Mouse (Mus musculus) kidney, adult 9 months (tissue): ENCODE measurements around the gene Il34.
A peak's percentile ranks its signal among the peaks of the same experiment; 100 is the strongest.

Experiments
- DNase-seq: peaks from one replicate; pipeline ENCODE4 v3.0.0; 2022

Il34 gene

DNA sequence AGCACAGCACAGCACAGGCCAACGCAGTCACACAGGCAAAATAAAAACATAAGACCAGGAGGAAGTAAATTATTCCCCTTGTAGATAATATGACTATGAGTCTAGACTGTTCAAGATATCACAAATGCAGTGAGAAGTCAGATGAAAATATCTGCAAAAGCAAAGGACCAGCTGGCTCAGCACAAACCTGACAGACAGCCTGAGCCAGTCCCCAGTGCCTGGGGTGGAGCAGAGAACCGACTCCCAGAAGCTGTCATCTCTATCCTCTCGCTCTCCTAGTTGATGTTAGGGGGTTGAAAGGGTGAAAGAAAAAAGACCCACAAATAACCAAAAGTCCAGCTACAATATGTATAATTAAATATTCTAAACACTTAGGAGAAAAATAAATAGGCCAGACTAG is 30.0 kb downstream of the Il34 start:
- no peak for DNase-seq

DNA sequence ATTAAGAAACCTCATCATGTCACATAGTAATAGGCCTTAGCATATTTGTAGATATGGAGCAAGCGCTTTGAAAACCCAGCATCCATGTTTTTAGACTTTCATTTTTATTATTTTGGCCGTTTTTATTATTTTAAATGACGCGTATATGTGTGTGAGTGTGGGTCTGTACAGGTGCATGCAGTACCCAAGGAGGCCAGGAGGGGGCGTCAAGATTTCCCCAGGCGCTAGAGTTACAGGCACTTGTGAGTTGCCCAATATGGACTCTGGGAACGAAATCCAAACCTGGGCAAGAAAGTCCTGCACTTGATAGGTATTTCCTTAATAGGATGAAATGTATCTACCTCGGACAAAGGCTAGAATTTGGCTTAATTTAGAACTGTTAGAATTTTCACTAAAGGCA is 30.4 kb downstream of the Il34 start:
- DNase-seq: peak; percentile 38

DNA sequence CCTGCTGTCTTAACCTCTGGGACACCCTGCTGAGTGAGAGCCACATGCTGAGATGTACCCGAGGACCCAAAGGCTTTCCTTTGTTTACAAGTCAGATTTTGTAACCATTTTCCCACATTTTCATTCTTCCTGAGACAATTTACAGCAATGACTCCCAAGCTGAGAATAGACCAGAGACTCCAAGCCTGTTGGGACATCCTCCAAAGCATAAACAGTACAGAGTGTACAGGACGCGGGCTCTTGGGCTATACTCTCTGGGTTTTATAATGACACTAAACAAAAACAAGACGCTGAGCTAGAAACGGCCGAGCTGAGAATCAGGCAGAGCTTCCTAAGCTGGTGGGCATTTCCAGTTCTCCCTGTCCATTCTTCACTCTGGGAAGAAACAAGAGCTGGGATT is 31.0 kb downstream of the Il34 start:
- DNase-seq: no peak

DNA sequence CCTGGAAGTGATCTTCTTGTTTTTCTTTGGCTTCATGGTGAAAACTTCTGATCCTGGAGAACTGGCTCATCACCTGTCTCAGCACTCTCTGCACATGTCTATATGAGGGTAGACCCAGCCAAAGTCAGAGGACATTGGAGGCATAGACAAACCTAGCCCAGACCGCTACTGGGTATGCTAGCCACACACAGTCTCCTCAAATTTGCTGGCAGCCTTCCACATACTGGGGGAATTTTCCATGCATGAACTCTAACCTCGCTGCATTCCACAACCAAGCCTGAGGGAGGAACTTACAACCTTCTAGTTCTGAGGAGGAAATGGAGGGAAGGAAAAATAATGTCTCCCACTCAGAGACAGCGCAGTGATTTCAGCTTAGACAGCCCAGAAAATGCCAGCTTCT is 31.7 kb downstream of the Il34 start:
- DNase-seq: peak; percentile 91

DNA sequence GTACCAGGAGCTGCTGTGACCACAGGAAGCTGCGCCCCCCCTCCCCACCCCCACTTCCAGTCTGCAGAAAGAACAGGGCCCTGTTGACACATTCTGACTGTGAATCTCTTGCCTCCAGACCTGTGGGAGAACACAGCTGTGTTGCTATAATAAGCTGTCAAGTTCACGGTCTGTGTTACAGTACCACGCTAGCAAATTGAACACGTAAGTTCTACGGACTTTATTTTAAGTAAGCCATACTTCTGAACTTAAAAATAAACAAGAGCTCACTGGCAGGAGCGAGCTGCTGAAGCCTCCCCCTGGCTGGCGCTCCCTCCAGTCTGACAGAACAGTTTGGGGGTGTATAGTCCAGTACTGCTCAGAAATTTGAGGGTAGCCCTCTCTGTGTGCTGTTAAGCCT is 33.3 kb downstream of the Il34 start:
- no peak for DNase-seq

DNA sequence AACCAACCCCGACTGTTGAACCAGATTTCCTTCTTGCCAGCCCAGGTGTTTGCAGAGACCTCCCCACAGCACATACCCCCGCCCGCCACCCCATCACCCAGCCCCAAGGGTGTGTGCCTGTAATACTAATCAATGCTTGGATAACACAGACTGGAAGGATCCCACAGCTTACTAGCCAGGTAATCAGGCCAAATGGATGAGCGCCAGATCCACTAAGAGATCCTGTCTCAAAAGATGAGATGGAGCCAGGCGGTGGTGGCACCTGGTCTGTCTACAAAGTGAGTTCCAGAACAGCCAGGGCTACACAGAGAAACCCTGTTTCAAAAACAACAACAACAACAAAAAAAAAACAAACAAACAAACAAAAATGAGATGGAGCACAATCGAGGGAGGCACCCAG is 38.5 kb downstream of the Il34 start:
- DNase-seq: no peak

DNA sequence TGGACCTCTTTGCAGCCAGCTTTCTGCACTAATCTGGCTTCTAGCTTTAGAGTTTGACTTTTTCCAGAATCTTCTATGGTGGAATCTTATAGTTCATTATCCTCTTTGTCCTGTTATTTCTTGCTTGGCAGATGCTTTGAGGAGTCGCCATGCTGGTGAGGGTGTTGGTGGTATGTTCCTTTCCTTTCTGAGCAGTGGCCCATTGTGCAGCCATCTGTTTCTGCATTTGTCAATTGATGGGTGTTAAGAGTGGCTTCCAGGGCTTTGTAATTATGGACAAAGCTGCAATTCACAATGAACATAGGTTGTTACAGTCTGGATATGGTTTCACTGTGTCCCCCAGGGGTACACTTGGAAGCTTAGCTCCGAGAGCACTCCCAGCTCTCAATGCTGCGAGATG is 41.1 kb downstream of the Il34 start:
- DNase-seq: no peak

DNA sequence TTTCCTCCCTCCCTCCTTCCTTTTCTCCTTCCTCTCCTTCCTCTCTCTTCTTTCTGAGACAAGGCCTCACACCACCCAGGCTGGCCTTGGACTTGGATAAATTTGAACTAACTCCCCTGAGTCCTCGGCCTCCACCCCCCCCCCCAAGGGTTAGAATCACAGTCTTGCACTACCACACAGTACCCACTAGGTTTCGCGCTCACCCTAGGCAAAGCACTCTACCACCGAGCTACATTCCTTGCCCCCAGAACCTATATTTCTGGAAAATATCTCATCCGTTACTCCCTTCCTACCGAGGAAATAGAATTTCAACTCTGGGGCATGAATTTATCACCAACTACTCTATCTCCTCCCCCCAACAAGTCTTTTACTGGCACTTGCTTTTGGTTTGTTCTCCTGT is 43.7 kb downstream of the Il34 start:
- no peak for DNase-seq

DNA sequence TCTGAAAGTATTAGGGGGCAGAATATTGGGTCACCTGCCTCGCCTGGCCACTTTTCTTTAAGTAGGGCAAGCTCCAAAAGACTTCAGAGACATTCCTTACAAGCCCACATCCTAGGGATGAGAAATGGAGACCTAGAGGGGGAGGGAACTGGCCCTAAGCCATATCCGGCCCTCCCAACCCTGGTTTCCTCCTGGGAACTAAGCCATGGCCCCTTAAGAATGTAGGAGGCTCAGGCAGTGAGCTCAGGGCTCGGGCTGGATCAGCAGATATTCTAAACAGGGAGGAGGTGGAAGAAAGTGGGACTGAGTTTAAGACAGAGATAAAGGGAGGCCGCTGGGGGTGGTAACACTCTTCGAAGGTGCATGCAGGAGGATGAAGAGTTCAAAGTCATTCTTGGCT is 44.5 kb downstream of the Il34 start:
- DNase-seq: peak; percentile 83

DNA sequence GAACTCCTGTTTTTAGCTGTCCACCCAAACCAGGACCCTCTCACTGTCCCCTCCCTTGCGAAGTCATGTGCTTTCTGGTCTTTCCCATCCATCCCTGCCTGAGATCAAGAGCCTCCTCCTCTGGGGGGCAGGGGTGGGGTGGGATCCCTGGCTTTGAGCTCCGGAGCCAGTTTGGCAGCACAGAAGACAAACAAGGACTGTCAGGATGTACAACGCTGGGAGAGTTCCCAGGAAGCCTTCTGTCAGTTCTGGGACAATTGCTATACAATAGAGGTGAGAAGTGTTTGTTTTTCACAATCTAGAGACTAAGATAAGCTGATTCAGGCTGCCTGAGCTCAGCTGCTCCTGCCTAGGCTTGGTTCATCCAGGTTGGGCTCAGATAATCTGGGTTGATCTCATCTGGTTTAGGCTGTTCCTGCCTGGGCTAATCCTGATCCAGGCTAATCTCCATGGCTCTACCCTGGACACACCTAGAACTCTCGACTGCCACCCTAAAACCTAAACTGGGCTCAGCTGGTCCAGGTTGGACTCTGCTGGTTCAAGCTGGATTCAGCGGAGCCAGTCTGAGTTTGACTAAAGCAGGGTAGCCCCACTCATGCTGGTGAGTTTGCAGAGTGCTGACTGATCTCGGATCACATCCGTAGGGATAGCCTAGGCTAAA is 45.3 kb downstream of the Il34 start:
- DNase-seq: no peak

DNA sequence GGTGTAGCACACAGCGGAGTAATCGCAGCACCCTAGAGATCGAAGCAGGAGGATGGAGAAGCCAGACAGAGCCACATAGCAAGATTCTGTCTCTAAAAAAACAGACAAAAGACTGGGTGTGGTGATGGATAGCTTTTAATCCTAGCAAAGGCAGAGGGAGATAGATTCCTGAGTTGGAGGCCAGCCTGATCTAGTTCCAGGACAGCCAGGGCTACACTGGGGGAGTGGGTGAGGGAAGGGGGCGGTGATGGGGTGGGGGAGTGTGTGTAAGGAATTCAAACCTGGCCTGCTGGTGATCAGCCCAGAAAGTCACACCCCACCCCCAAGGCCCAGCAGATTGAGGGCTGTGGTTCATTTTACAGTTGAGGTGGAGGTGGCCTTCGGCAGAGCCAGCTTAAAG is 49.5 kb downstream of the Il34 start:
- no peak for DNase-seq

DNA sequence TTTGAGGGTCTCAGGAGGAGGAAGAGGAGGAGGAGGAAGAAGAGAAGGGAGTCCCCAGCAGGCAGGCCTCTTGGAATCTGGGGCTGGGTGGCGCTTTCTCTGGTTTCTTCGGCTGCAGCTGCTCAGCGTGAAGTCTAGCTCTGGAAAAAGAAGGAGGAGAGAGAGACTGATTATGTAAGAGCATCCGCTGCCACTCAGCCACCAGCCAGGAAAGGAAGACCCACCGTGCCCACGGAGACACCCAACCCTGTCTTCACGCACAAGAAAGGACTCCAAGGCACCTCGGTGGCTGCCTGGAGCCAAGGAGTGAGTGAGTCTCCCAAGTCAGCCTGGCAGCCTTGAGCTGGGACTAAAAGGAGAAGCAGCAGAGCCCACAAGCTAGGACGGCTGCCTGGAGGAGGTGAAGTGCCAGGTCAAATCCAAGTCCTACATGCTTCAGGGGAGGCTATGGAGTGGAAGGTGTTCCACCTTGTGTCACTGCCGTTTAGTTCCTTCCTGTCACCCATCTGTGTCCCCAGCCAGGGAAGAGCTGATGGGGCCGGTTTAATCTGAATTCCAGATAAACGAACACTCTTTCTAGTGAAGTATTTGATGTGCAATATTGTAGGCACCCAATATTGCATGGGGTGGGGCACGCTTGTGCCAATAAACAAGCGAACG is 50.1 kb downstream of the Il34 start:
- no peak for DNase-seq

DNA sequence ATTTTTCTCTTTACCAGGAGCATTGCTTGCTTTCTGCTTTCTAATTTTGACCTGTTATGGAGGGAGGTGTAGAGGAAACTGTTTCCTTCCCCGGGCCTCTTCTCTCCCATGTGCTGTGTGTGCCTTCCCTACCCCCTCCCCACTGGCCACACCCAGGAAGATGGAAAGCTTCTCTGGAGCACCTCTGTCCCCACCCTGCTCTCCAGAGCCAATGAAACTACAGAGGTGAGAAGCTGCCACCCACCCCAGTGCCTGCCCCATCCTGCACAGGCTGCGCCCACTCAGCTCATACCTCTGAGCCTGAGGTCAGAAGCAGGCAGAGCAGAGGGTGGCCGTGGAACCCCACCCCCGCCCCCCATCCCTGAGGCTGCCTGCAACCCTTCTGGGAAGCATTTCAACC is 51.0 kb downstream of the Il34 start:
- DNase-seq: no peak

DNA sequence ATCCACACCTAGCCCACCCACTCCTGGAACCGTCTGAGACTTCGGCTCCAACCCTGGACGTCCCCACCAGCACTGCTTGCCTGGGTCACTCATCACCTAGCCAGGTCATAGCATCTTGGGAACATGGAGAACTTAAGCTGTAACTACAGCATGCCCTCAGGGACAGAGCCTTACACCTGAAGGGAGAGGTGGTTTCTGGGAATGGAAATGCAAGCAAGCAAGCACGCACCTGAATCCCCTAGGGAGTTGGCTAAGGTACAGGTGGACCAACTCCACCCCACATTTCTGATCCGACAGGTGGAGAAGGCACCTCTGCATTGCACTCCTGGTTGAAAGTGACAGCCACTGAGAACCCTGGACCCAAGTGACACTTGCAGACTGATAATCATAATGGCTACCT is 54.2 kb downstream of the Il34 start:
- DNase-seq: no peak

DNA sequence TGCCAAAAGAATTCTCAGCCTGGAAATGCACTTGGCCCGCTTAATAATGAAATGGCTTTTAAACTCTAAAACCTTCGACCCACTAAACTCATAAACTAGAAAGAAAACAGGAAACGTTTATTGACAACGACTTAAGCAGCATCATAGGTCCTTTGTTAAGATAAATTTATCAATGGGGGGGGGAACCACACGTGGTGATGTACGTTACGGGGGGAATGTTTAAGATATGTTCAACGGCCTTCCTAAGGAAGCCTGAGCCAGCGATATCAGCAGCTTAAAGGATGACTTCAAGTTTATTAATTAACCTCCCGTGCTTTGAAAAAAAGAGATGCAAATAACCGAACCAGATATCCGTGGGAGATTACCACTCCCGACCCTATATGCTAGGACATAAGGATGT is 55.5 kb downstream of the Il34 start:
- DNase-seq: no peak

DNA sequence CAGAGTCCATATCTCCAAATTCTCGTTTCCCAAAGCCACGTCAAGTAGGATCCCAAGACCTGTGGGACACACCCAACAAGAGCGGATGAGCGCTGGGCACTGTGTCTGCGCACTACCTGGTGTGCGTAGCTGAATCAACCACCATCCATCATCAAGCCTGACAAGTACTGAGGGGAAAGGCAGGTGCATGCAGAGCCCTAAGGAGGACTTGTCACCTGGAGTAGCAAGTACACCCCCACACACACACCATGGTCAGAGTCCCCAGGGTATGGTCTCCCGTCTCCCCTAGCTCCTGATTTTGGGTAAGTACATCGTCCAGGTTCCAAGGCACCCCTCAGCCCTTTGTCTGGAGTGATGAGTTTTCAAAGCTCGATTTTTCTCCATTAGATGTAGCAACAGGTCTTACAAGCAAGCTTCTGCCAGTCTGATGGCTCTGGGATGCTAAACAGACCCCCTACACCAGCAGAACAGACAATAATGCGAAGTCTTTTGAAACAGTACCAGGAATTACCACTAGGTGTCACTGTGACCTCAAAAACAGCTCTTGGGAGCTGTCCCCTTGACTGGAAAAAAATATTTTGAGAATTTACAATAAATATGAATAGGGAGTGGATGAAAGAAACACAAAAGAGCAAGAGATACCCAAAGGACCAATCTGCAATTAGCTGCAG is 56.1 kb downstream of the Il34 start:
- peak; percentile 68 for DNase-seq

DNA sequence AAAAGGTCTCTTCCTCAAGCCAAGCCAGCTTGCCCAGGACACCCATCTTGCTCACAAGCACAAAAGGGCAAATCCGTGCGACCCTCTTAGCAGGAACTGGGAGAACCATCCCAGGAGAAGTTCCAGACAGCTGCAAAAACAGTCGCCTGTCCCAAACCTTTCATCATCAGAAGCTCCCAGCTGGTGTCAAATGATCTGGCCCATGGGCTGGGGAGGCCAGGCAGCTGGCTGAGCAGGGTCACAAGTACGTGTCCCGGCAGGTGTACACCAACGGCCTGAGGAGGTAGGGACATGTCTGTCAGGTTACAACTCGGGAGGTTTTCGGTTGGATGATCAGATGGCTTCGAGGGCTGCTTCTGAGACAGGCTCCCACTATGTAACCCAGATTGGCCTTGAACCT is 59.1 kb downstream of the Il34 start:
- no peak for DNase-seq

DNA sequence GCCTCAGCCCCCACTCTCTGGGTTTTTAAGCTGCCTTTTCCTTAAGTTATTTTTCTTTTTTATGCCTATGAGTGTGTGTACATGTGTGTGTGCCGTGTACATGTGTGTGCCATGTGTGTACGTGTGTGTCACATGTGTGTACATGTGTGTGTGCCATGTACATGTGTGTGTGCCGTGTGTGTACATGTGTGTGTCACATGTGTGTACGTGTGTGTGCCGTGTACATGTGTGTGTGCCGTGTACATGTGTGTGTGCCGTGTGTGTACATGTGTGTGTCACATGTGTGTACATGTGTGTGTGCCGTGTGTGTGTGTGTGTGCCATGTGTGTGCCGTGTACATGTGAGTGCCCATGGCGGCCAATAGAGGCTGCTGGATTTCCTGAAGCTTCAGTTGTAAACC is 60.6 kb downstream of the Il34 start:
- DNase-seq: no peak

DNA sequence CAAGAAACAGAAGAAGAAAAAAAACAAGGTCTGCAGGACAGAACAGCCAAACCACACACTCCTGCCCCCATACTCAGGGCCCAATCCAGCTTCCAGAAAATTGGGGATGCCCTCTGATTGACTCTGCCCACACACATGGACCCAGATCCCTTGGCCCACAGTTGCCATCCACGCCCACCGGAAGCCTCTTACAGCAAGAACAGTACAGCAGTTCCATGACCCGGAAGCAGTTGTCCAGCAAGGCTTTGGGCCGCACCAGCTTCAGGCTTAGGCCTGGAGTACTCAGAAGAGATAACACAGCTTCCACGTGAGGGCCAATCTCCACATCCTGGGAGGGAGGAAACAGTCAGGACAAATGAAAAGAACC is 63.3 kb downstream of the Il34 start:
- no peak for DNase-seq

DNA sequence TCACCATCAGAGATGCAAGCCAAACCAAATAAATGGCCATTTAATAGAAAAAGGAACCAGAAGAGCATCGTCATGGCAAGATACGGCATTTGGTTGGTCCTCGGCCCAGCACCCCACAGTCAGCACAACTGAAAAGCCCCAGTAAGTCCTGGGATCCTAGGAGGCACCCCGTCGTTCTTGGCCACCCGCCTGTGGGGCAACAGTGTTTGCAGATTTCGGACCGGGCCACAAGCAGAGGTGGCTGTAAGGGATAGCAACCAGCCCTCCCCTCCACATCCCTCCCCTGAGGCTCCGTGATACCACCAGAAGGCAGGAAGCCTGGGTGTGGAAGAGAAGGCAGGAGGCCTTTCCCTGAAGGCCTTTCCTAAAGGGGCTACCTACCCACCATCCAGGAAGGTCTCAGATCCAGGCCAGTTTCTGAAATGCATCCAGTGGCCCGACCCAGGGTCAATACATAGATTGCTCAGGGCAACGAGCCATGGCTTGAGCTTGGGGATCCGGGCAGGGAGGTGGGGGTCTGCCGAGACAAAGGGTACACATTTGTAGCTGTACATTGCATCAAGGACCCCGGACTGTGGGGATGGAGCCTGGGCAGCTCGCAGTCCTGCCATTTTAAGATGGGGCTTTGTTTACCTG is 63.8 kb downstream of the Il34 start:
- no peak for DNase-seq

DNA sequence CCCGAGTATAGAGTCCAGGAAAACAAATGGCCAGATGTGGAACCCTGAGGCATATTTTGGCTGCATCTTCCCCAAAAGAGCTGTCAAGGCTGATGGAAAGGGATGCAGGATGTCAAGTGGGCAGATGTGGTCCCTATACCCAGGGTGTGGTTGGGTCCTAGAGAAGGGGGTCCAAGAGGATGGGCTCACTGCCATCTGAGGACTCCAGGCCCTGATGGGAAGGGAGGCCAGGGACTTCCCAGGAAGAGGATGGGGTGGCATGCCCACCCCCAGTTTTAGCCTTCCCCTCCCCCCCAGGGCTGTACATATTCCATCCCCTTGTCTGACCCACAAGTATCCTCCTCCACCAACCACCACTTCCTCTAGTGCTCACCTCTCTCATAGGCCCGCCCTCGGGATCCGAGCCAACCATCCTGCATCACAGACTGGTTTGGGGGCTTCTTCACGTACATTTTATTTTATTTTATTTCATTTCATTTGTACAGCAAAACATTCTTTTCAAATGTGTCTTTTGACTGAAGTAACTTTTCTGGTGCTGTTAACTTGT is 65.0 kb downstream of the Il34 start:
- no peak for DNase-seq

DNA sequence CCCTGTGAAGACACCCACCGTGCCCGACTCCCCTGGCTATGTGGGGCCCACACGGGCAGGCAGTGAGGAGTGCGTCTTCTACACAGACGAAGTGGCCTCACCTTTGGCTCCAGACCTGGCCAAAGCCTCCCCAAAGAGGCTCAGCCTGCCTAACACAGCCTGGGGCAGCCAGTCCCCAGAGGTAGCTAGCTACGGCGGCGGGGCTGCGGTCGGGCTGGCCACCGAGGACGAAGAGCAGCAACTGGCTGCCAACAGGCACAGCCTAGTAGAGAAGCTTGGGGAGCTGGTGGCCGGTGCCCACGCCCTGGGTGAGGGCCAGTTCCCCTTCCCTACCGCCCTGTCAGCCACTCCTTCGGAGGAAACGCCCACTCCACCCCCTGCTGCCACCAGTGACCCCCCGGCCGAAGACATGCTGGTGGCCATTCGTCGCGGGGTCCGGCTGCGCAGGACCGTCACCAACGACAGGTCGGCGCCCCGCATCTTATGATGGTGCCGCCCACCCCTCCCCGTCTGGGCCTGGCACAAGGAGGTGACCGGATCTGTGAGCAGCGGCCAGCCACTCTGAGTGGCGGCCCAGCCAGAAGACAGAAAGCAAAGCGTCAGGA is 67.0 kb downstream of the Il34 start:
- no peak for DNase-seq

DNA sequence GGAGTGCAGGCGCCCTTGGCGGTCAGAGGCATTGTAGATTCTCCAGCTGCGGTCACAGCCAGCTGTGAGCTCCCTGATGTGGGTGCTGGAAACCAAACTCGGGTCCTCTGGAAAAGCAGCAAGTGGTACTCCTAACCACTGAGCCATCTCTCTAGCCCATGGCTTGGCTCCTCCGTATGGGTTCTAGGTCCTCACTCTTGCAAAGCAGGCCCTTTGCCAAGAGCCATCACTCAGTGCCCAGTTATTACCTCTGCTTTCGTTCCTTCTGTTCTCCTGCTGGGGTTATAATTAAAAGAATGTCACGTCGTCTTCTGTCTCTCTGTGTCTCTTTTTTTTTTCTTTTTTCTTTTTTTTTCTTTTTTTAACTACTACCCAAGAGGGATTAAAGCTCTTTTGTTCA is 72.7 kb downstream of the Il34 start:
- DNase-seq: no peak
